Mouse (Mus musculus) liver, embryonic 11.5 days (tissue): ENCODE results near the gene Gm10837. TPM values are rescaled to one million over a fixed set of nuclear protein-coding genes. Genes with fewer than 3 reads are reported as not detected.
A peak's percentile ranks its signal among the peaks of the same experiment; 100 is the strongest.

Source experiments
- ATAC-seq: fragments of 200-750 bp; cut with Nextera tagmentation; replicated peaks from 2 replicates; pipeline ENCODE4 v1.8.0; 2017; ENCODE audit warnings: moderate number of reproducible peaks, mild to moderate bottlenecking, moderate TSS enrichment, moderate library complexity; ENCODE audit not compliant: low FRiP score
- DNase-seq: peaks from one replicate; pipeline ENCODE4 v3.0.0-alpha.2; 2017; ENCODE audit warnings: low spot score
- H3K27ac ChIP-seq: fragments of 300-500 bp; sonication (generic); 2 replicates; pipeline ENCODE4 v1.5.1; 2014; ENCODE audit warnings: mild to moderate bottlenecking, low read depth, low read length, control low read depth
- H3K27me3 ChIP-seq: fragments of 300-500 bp; sonication (generic); replicated peaks from 2 replicates; pipeline ENCODE4 v1.6.1; 2014; ENCODE audit warnings: low read length, mixed read lengths; ENCODE audit not compliant: control insufficient read depth, insufficient read depth
- H3K36me3 ChIP-seq: fragments of 300-500 bp; sonication (generic); 2 replicates; pipeline ENCODE4 v1.6.1; 2014; ENCODE audit warnings: mild to moderate bottlenecking, low read length, moderate library complexity, mixed read lengths; ENCODE audit not compliant: control insufficient read depth, insufficient read depth
- H3K4me1 ChIP-seq: fragments of 300-500 bp; sonication (generic); replicated peaks from 2 replicates; pipeline ENCODE4 v1.6.1; 2014; ENCODE audit warnings: low read length, mixed read lengths; ENCODE audit not compliant: control insufficient read depth, insufficient read depth
- H3K4me2 ChIP-seq: fragments of 300-500 bp; sonication (generic); 2 replicates; pipeline ENCODE4 v1.6.1; 2014; ENCODE audit warnings: mild to moderate bottlenecking, control low read depth, moderate library complexity
- H3K4me3 ChIP-seq: fragments of 300-500 bp; sonication (generic); 2 replicates; pipeline ENCODE4 v1.5.1; 2014; ENCODE audit warnings: low read depth, low read length, control low read depth
- H3K9ac ChIP-seq: fragments of 300-500 bp; sonication (generic); 2 replicates; pipeline ENCODE4 v1.6.1; 2014; ENCODE audit warnings: low read depth, low read length, control low read depth
- H3K9me3 ChIP-seq: fragments of 300-500 bp; sonication (generic); 2 replicates; pipeline ENCODE4 v1.6.1; 2016; ENCODE audit warnings: low read length, inconsistent platforms, mixed read lengths; ENCODE audit not compliant: control insufficient read depth
- WGBS: fragments of 180-500 bp; shearing (Covaris S2); extraction: QIAGEN DNeasy Blood & Tissue Kit; methylation state at CpG from one replicate; pipeline ENCODE4 v1.1.7; 2014; 5-methylcytosine and 5-hydroxymethylcytosine counted together
- polyA plus RNA-seq: library from polyadenylated mRNA; unstranded; fragments of >200 nt; fragmentation: Nextera tagmentation; extraction: Ambion mirVana; gene quantifications from 2 replicates; pipeline ENCODE4 v1.2.1, GENCODE M21; 2014

Gene Gm10837
- polyA plus RNA-seq, 1 experiment from 2014 or later, result not detected

- no peak for ATAC-seq
- no peaks in the 10 kb centered on the region for H3K9me3 ChIP-seq
- no peak overlapping the region for H3K9ac ChIP-seq
- no peak overlapping the region for H3K4me3 ChIP-seq
- H3K27me3 ChIP-seq, result peaks cover 99% of the 10 kb centered on the region
- WGBS, result 5% methylated on average over 15 of the region's 15 CpGs
- no peaks in the 10 kb centered on the region; the same call in 1 of the 2 replicates for H3K4me1 ChIP-seq
- DNase-seq, result no peak
- H3K27ac ChIP-seq, result no peak overlapping the region
- no peak overlapping the region for H3K4me2 ChIP-seq
- H3K36me3 ChIP-seq, result no peaks in the 10 kb centered on the region
Measured at GRCm38 (mm10) chr14:122481181-122481580, 9.2 kb upstream of the Gm10837 start.

- ATAC-seq, result no peak
- 2% methylated on average over 38 of the region's 38 CpGs for WGBS
- Histone ChIP-seq H3K9me3 (no peaks in the 10 kb centered on the region), H3K4me1 (no peaks in the 10 kb centered on the region), H3K27me3 (peaks cover 96% of the 10 kb centered on the region), H3K27ac (no peak overlapping the region), H3K4me2 (no peak overlapping the region), H3K36me3 (no peaks in the 10 kb centered on the region), H3K4me3 (no peak overlapping the region), H3K9ac (no peak overlapping the region)
- DNase-seq, result no peak
Measured at GRCm38 (mm10) chr14:122482081-122483023, 8.0 kb upstream of the Gm10837 start.

- no peaks in the 10 kb centered on the region for H3K9me3 ChIP-seq
- 4% methylated on average over 5 of the region's 5 CpGs for WGBS
- ATAC-seq (no peak), DNase-seq (no peak)
- H3K4me2 ChIP-seq, result no peak overlapping the region
- H3K27me3 ChIP-seq, result peaks cover 94% of the 10 kb centered on the region
- no peaks in the 10 kb centered on the region for H3K36me3 ChIP-seq
- no peak overlapping the region for H3K4me3 ChIP-seq
- H3K9ac ChIP-seq, result no peak overlapping the region
- no peak overlapping the region for H3K27ac ChIP-seq
- no peaks in the 10 kb centered on the region for H3K4me1 ChIP-seq
Measured at GRCm38 (mm10) chr14:122483024-122483385, 7.4 kb upstream of the Gm10837 start.

DNA sequence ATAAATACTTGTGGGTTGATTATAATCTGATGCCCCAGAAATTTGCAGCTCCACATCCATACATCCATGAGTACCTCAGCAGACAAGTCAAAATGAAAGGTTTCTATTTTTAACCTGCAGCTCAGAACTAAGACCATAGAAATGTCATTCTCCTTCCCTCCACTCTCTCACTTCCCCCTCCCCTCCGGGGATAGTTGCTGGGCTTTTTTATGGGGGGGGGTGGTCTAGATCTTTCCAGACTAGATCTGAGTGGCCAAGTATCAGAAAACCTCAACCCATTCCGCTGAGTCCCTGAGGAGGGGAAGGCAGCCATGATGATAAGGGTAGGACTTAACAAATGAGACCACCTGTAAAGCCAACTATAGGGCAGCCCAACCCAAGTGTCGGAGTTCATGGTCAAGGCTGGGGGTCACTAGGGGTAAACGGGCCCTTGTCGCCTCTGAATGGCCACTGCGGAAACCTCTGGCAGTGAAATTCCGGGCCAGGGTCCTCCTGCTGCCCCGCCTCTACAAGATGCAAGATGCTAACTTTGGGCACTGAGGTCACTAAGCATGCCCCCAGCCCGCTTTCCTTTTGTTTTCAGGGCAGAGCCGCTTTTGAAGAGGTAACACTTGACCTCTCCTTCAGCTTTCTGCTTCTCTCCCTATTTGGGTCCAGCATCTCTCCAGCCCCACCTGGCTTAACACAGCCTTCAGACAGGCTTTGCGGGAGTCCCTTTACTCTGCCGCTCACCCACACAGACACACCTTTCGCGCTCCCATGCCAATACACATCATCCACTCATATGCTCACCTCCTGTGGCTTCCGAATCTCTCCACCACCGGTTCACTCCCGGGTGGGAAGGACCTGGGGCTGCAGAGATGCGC, 6.6 kb upstream of the Gm10837 start:
- no peaks in the 10 kb centered on the region for H3K4me1 ChIP-seq
- H3K4me2 ChIP-seq, result no peak overlapping the region
- peaks cover 88% of the 10 kb centered on the region for H3K27me3 ChIP-seq
- H3K27ac ChIP-seq, result no peak overlapping the region
- ATAC-seq (peak; percentile 29; the same call in 1 of the 2 replicates), DNase-seq (no peak)
- H3K9ac ChIP-seq, result no peak overlapping the region
- H3K36me3 ChIP-seq, result no peaks in the 10 kb centered on the region
- H3K4me3 ChIP-seq, result no peak overlapping the region
- H3K9me3 ChIP-seq, result no peaks in the 10 kb centered on the region
- 4% methylated on average over 18 of the region's 18 CpGs for WGBS

GRCm38 (mm10) chr14:122484458-122484843, 5.9 kb upstream of the Gm10837 start:
- no peak overlapping the region for H3K4me2 ChIP-seq
- H3K27ac ChIP-seq, result no peak overlapping the region
- H3K4me1 ChIP-seq, result no peaks in the 10 kb centered on the region
- H3K27me3 ChIP-seq, result peaks cover 87% of the 10 kb centered on the region
- ATAC-seq (peak; percentile 23; the same call in 1 of the 2 replicates), DNase-seq (no peak)
- no peak overlapping the region for H3K4me3 ChIP-seq
- no peaks in the 10 kb centered on the region for H3K36me3 ChIP-seq
- no peaks in the 10 kb centered on the region for H3K9me3 ChIP-seq
- WGBS, result 18% methylated on average over 2 of the region's 4 CpGs
- H3K9ac ChIP-seq, result no peak overlapping the region

DNA sequence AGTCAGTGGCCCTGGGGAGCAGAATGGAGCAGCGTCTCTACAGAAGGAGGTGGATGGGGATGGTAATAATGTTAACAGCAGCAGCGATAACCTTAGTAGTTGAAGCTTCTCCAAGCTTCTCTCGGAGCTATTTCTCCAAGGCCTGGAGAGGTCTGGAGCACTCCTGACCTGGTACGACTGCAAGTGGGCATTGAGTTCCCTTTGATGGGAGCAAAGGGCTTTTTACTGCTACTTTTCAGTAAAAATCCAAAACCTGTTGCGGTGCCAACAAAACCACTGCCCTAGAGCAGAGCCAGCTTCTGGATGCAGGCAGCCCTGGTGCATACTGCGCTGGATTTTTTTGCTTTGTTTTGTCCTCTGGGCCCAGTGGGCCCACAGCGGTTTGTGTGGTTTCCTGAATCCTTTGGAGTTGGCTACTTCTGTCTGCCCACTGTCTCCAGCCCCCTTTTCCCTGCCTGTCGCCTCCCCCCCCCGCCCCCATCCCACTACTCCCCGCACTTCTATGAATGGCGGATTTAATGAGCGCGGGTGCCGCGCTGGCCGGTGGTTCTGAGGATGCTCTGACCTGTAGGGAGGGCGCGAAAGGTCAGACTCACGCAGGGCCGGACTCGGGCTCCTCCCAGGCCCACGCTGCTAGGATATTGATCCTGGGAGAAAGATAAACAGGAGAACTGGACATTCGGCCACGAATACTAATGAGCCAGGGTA, 5.4 kb upstream of the Gm10837 start:
- Histone ChIP-seq H3K9me3 (no peaks in the 10 kb centered on the region), H3K4me1 (no peaks in the 10 kb centered on the region), H3K9ac (no peak overlapping the region), H3K27me3 (peaks cover 87% of the 10 kb centered on the region), H3K4me2 (no peak overlapping the region), H3K36me3 (no peaks in the 10 kb centered on the region), H3K4me3 (no peak overlapping the region), H3K27ac (no peak overlapping the region)
- WGBS, result 1% methylated on average over 23 of the region's 24 CpGs
- ATAC-seq (no peak; the same call in 1 of the 2 replicates), DNase-seq (no peak)

GRCm38 (mm10) chr14:122485635-122486181, 4.7 kb upstream of the Gm10837 start:
- Histone ChIP-seq H3K4me1 (0 out of 2 replicates have a peak, but pooled peaks cover 2% of the 10 kb centered on the region), H3K36me3 (no peaks in the 10 kb centered on the region), H3K9me3 (no peaks in the 10 kb centered on the region), H3K9ac (no peak overlapping the region), H3K4me2 (no peak overlapping the region), H3K27ac (no peak overlapping the region), H3K4me3 (no peak overlapping the region), H3K27me3 (peaks cover 88% of the 10 kb centered on the region)
- ATAC-seq, result no peak
- DNase-seq, result no peak
- WGBS, result 4% methylated on average over 12 of the region's 12 CpGs

- H3K36me3 ChIP-seq, result no peaks in the 10 kb centered on the region
- no peak overlapping the region for H3K4me3 ChIP-seq
- peaks cover 88% of the 10 kb centered on the region for H3K27me3 ChIP-seq
- H3K27ac ChIP-seq, result no peak overlapping the region
- ATAC-seq (no peak), DNase-seq (no peak)
- 0 out of 2 replicates have a peak, but pooled peaks cover 2% of the 10 kb centered on the region for H3K4me1 ChIP-seq
- WGBS, result 17% methylated on average over 1 of the region's 1 CpGs
- H3K9me3 ChIP-seq, result no peaks in the 10 kb centered on the region
- H3K9ac ChIP-seq, result no peak overlapping the region
- H3K4me2 ChIP-seq, result no peak overlapping the region
Measured at GRCm38 (mm10) chr14:122486611-122487010, 3.8 kb upstream of the Gm10837 start.
